Mouse (Mus musculus) embryonic facial prominence, embryonic 11.5 days (tissue): ENCODE results near the gene Tbc1d1. TPM values are rescaled to one million over a fixed set of nuclear protein-coding genes. Genes with fewer than 3 reads are reported as not detected.
A peak's percentile ranks its signal among the peaks of the same experiment; 100 is the strongest.

Source experiments
- ATAC-seq: fragments of 200-750 bp; cut with Nextera tagmentation; replicated peaks from 2 replicates; pipeline ENCODE4 v1.8.0; 2017; ENCODE audit warnings: low read depth; ENCODE audit not compliant: insufficient number of reproducible peaks, low FRiP score, low TSS enrichment
- DNase-seq: peaks from one replicate; pipeline ENCODE4 v3.0.0-alpha.2; 2015; ENCODE audit warnings: low spot score
- H3K27ac ChIP-seq: fragments of 300-500 bp; sonication (generic); replicated peaks from 2 replicates; pipeline ENCODE4 v1.5.1; 2014; ENCODE audit warnings: mild to moderate bottlenecking, low read depth, low read length, control low read depth
- H3K27me3 ChIP-seq: fragments of 300-500 bp; sonication (generic); 2 replicates; pipeline ENCODE4 v1.6.1; 2014; ENCODE audit warnings: mild to moderate bottlenecking, low read length, moderate library complexity, mixed read lengths; ENCODE audit not compliant: control insufficient read depth, insufficient read depth
- H3K36me3 ChIP-seq: fragments of 300-500 bp; sonication (generic); replicated peaks from 2 replicates; pipeline ENCODE4 v1.6.1; 2014; ENCODE audit warnings: low read depth, mild to moderate bottlenecking, low read length, moderate library complexity, mixed read lengths; ENCODE audit not compliant: control insufficient read depth, insufficient read depth
- H3K4me1 ChIP-seq: fragments of 300-500 bp; sonication (generic); 2 replicates; pipeline ENCODE4 v1.6.1; 2014; ENCODE audit warnings: low read length, mixed read lengths; ENCODE audit not compliant: control insufficient read depth, insufficient read depth
- H3K4me2 ChIP-seq: fragments of 300-500 bp; sonication (generic); 2 replicates; pipeline ENCODE4 v1.6.1; 2014; ENCODE audit warnings: low read depth, mild to moderate bottlenecking, control low read depth, low read length, moderate library complexity
- H3K4me3 ChIP-seq: fragments of 300-500 bp; sonication (generic); 2 replicates; pipeline ENCODE4 v1.5.1; 2014; ENCODE audit warnings: low read depth, low read length, control low read depth
- H3K9ac ChIP-seq: fragments of 300-500 bp; sonication (generic); replicated peaks from 2 replicates; pipeline ENCODE4 v1.6.1; 2014; ENCODE audit warnings: mild to moderate bottlenecking, control low read depth, low read length
- H3K9me3 ChIP-seq: fragments of 300-500 bp; sonication (generic); replicated peaks from 2 replicates; pipeline ENCODE4 v1.6.1; 2016; ENCODE audit warnings: mild to moderate bottlenecking, low read length, inconsistent platforms, mixed read lengths; ENCODE audit not compliant: control insufficient read depth
- whole genome bisulfite sequencing: fragments of 180-500 bp; shearing (Covaris S2); extraction: QIAGEN DNeasy Blood & Tissue Kit; methylation state at CpG from one replicate; pipeline ENCODE4 v1.1.7; 2014; 5-methylcytosine and 5-hydroxymethylcytosine counted together
- polyA plus RNA-seq: library from polyadenylated mRNA; unstranded; fragments of >200 nt; fragmentation: Nextera tagmentation; extraction: Ambion mirVana; gene quantifications from 2 replicates; pipeline ENCODE4 v1.2.1, GENCODE M21; 2014

Tbc1d1 gene
- polyA plus RNA-seq, 1 experiment from 2014 or later, result 30.4 TPM

DNA sequence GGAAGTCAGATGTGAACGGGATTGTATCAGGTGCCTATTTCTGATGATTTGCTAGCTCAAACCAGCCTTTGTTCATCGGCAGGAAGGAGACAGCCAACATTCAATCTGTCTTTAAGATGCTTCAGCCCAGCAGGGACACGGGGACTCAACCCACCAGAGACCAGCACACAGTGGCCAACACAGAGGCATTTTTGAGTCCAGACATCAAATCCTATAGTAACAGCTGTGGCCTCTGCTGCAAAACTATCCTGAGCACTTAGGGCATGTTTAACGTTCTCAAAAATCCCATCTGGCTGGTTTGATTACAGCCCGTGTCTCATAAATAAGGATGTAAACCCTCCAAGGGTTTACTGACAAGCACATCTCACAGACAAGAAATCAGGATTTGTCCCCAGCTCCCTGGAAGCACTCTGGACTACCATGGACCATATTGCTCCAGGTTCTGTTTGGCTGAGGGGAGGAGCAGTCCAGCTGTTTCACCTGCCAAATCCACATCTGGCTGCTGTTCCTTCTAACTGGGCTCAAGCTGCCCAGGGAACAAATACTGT lies 207.8 kb downstream of the Tbc1d1 start:
- WGBS, result 60% methylated on average over 5 of the region's 5 CpGs
- no peak for ATAC-seq
- H3K4me2 ChIP-seq, result no peak overlapping the region
- no peaks in the 10 kb centered on the region for H3K9me3 ChIP-seq
- DNase-seq, result no peak
- no peaks in the 10 kb centered on the region; the same call in 1 of the 2 replicates for H3K4me1 ChIP-seq
- H3K4me3 ChIP-seq, result no peak overlapping the region
- H3K36me3 ChIP-seq, result no peaks in the 10 kb centered on the region
- no peak overlapping the region for H3K27ac ChIP-seq
- no peak overlapping the region for H3K9ac ChIP-seq
- H3K27me3 ChIP-seq, result no peaks in the 10 kb centered on the region

DNA sequence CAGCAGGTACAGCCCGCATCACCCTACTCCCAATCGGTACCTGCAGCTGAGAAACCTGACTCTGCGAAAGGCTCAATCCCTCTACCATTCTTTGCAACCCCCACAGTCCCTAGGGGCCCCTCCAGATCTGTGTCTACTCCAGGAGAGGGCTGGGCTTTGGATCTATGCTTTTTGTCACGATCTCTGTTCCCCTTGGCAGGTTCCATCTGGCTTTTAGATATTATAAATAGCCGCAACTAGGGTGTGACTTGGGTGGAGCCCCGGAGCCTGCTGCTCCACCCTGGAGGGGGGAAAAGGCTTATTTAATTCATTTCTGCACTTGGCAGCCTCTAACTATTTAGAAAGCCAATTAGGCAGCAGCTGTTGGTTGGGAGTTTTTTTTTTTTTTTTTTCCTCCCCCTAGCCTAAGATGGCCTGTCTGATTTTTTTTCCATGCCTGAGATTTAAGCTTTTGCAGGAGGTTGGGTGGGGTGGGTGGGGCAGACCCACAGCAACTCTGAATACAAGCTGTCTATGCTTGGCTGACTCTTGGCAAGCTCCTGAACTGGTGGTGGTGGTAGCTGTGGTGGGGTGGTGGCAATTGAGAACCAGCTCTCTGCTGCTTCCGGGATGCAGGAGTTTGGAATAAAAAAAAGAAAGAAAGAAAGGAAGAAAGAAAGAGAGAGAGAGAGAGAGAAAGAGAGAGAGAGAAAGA lies 208.5 kb downstream of the Tbc1d1 start:
- Histone ChIP-seq H3K4me1 (no peaks in the 10 kb centered on the region; the same call in 1 of the 2 replicates), H3K27ac (no peak overlapping the region), H3K27me3 (no peaks in the 10 kb centered on the region), H3K36me3 (no peaks in the 10 kb centered on the region), H3K9ac (no peak overlapping the region), H3K4me2 (no peak overlapping the region), H3K9me3 (no peaks in the 10 kb centered on the region), H3K4me3 (no peak overlapping the region)
- WGBS, result 66% methylated on average over 7 of the region's 7 CpGs
- DNase-seq (peak; percentile 32), ATAC-seq (no peak; the same call in 1 of the 2 replicates)

DNA sequence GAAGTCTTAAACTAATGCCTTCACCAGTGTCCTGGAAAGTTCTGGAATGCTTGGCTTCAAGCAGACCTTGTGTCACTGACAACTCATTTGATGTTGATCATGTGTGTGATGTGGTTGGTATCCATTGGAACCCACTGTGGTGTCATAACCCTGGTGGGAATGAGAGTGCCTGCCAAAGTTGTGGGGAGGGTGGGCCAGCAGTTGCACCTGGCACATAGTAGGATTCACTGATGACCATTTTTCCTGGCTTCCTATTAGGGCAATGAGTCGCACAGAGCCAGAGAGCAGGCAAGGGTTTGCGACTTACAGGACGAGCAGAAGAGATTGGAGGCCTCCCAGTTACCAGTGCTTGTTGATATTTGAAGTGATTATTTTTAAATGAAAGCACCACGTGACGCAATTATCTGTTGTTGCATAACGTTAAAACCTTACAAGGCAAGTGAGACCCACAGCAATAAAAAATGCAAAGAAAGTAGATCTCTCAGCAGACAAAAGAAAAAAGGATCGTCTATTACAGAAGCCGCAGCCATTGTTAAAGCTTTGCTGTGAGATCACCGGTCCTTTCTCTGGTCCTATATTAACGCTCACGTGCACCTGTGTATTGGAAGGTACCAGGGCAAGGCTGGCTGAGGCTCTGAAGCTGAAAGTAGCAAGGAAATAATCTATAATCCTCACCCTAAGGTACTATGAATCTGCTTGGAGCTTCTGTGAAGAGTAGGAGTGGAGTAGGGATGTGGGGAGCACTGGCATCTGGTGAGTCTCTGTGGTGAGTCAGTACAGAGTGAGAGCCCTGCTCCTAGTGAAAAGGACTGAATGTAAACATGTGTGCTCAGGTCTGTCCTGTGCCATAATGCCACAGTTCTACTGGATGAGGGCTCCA lies 209.3 kb downstream of the Tbc1d1 start:
- H3K27me3 ChIP-seq, result no peaks in the 10 kb centered on the region
- H3K27ac ChIP-seq, result no peak overlapping the region
- ATAC-seq, result no peak
- H3K9me3 ChIP-seq, result no peaks in the 10 kb centered on the region
- 89% methylated on average over 11 of the region's 11 CpGs for WGBS
- H3K36me3 ChIP-seq, result no peaks in the 10 kb centered on the region
- DNase-seq, result no peak
- no peak overlapping the region for H3K4me2 ChIP-seq
- H3K4me3 ChIP-seq, result no peak overlapping the region
- no peak overlapping the region for H3K9ac ChIP-seq
- no peaks in the 10 kb centered on the region; the same call in 1 of the 2 replicates for H3K4me1 ChIP-seq

DNA sequence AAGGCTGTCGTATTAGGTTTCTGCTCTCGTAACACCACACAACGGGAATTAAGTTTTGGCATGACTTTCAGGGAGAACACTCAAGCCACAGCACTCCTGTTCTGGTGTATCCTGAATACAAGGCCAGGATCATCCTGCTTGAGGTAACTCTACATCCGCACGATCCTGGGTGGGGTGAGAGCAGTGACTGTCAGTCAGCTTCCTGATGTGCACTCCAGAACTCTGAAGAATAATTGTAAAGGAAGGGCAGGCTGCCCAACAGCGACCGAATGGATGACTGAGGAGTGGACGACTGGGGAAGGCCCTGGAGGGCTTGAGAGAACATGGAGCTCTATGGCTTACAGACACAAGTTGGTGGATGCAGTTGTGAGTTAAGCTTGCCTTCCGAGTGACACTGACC lies 210.0 kb downstream of the Tbc1d1 start:
- Histone ChIP-seq H3K4me3 (no peak overlapping the region), H3K9ac (no peak overlapping the region), H3K9me3 (no peaks in the 10 kb centered on the region), H3K4me2 (no peak overlapping the region), H3K4me1 (no peaks in the 10 kb centered on the region), H3K27me3 (no peaks in the 10 kb centered on the region), H3K27ac (no peak overlapping the region), H3K36me3 (no peaks in the 10 kb centered on the region)
- ATAC-seq, result no peak
- 84% methylated on average over 9 of the region's 9 CpGs for WGBS
- no peak for DNase-seq

DNA sequence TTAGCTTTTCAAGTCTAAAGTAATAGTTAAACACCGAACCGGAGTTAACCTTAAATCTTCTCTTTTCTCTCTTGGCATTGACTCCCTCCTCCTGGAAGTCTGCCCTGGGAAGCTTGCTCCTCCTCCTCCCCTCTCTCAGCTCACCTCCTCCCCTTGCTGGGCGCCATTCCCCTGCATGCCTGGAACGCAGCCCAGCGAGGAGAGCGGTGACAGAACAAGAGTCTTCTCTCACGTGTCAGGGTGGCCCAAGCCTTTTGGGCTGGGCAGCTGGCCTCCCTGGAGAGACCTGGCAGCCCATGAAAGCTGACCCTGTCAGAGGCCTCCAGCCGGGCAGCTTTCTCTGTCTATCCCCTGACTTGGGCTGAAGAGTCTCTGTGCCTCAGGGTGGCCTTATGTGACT lies 211.3 kb downstream of the Tbc1d1 start:
- Histone ChIP-seq H3K9ac (no peak overlapping the region), H3K4me3 (no peak overlapping the region), H3K27me3 (no peaks in the 10 kb centered on the region), H3K36me3 (no peaks in the 10 kb centered on the region), H3K27ac (no peak overlapping the region), H3K4me2 (no peak overlapping the region), H3K4me1 (no peaks in the 10 kb centered on the region), H3K9me3 (no peaks in the 10 kb centered on the region)
- ATAC-seq (no peak), DNase-seq (no peak)
- WGBS, result 37% methylated on average over 8 of the region's 8 CpGs

DNA sequence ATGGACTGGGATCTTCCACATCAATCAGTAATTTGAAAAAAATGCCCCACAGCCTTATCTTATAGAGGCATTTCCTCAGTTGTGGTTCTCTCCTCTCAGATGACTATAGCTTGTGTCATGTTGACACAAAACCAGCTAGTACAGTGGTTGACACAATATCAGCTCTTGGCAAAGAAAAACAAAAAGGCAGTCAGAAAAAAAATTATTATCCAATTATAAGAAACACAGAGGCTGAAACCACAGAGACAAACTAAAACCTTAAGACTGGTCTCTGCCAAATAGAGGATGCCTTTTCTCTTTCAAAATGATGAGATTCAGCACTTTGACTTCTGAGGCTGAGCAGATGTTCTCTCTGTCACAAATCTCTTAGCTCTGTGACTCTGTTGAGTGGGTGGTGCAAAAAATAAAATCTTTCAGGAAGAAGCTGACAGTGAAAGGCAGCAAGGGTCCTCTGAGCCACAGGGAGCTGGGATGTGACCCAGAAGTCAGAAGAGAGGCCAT lies 215.3 kb downstream of the Tbc1d1 start:
- no peak for ATAC-seq

DNA sequence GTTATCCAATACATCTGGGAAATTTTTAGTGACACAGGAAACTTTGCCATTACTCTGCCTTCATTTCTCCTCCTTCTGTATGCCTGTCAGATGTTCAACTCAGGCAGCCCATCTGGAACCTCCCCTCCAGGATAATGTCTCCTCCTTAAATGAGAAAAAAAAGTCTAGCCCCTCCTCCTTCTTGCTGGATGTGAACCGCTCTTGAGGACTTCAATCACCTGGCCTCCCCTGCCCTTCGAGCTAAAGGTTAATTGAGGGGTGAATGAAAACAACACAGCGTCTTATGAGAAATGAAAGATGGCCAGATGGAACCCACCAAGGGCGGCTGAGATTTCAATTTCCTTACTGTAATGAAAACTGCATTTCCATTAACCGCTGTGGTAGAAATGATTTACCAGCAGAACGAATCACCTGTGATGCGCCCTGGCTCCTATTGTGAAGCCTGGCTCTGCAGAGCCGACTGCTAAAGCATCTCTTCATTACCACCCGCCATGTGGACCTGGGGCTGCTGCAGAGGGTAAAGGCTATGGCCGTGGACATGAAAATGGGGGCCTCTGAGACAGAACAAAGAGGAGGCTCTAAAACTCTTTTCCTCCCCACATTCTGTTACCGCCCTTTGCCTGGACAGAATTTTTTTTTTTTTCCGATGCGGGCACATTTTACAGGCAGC lies 216.3 kb downstream of the Tbc1d1 start:
- WGBS, result 56% methylated on average over 13 of the region's 13 CpGs
- Histone ChIP-seq H3K4me3 (no peak overlapping the region), H3K9me3 (no peaks in the 10 kb centered on the region), H3K4me2 (no peak overlapping the region), H3K36me3 (no peaks in the 10 kb centered on the region), H3K4me1 (no peaks in the 10 kb centered on the region), H3K27me3 (no peaks in the 10 kb centered on the region), H3K27ac (no peak overlapping the region), H3K9ac (no peak overlapping the region)
- peak; percentile 28 for DNase-seq
- ATAC-seq, result 0 out of 2 replicates have a peak, but pooled peaks have one; percentile 48

More for the DNA sequence above, 215.3 kb downstream of the Tbc1d1 start:
- DNase-seq, result no peak
- Histone ChIP-seq H3K36me3 (no peaks in the 10 kb centered on the region), H3K9ac (no peak overlapping the region), H3K4me1 (no peaks in the 10 kb centered on the region), H3K4me2 (no peak overlapping the region), H3K27ac (no peak overlapping the region), H3K4me3 (no peak overlapping the region), H3K9me3 (no peaks in the 10 kb centered on the region), H3K27me3 (no peaks in the 10 kb centered on the region)
